Mouse (Mus musculus) frontal cortex, postnatal 25 days (tissue): ENCODE results near the gene Fpgs.

ENCODE experiments used
- DNase-seq, 2 experiments: peaks; one replicate each; pipeline ENCODE4 v3.0.0; 2022; ENCODE audit warnings: low spot score in 2 of 2

Gene Fpgs

DNA sequence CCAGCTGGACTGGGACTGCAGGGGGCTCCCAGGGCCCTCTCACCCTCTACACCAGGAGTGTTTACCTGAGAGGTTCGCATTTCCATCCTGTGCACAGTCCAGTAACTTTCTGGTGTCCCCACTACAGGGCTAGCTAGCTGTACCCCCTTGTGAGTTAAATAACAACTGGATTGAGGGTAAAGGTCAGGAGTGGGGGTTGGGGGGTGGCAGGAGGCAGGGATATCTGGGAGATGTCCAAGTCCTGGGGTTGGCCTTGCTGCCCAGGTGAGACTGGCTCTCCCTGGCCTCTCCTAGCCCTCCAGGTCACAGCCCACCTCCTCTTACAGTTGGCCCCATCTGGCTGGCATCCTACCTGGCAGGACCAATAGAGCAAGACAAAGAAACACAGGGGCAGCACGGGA lies at the start of gene Fpgs:
Gene Fpgs, minus strand, starts transcription at position 125 of the 401 bp plus-strand sequence.
- no peak for DNase-seq

DNA sequence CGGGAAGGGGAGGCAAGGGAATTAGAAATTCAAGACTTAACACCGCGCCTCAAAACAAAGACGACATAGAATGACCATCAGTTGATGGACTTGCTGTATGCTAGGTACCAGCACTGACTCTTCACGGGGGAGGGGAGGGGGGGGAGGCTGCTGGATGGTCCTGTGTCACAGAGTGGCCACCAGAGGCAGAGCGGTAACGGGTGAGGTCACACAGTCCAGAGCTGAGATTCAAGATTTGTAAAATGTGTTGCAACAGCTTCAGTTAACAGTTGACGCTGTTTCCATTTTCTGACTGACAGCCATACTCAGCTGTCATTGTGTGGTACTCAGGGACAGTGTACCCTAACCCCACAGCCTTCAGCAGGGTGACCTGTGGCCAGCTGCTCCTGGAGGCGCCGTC lies 48.2 kb upstream of the Fpgs start:
- DNase-seq: no peak

DNA sequence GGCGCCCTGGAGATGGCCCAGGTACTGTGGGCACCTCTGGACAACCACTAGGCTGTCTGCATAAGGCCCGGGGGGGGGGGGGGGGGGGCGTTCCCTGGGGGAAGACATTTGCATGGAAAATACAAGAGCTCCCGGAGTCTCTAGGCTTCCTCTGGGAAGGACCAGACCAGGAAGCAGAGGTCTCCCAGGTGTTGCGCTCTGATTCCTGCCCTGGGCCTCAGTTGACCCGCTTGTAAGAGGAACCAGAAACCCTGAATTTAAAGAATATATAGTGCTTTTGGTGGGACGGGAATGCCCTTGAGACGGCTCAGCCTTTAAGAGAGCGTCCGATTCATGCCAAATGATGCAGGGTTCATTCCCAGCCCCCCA lies 47.7 kb upstream of the Fpgs start:
- no peak for DNase-seq

DNA sequence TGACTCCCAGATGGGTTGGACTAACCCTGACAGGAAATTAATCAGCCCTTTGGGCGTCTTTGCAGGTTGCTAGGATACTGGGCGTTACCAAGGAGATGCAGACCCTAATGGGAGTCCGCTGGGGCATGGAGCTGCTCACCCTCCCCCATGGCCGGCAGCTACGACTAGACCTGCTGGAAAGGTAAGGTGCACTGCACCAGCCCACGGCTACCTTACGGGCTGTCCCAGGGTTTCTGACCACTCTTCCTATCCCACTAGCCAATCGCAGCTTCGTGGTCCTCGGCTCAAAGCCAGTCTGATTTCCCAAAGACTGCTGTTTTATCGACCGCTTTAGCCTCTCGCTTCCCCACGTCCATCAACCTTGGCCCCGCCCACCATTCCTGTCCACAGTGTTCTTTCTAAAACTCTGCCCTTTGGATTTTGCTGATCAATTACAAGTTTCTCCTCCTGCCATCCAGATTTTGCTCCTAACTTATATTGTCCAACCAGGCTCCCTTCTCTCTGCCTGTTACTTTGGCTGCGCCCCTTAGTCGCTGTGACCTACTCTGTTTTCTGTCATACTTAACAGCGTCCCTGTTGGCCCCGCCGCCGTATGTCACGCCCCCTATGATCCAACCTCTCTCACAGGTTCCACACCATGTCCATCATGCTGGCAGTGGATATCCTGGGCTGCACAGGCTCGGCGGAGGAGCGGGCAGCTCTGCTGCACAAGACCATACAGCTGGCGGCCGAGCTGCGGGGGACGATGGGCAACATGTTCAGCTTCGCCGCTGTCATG lies 47.1 kb upstream of the Fpgs start:
- no peak for DNase-seq

DNA sequence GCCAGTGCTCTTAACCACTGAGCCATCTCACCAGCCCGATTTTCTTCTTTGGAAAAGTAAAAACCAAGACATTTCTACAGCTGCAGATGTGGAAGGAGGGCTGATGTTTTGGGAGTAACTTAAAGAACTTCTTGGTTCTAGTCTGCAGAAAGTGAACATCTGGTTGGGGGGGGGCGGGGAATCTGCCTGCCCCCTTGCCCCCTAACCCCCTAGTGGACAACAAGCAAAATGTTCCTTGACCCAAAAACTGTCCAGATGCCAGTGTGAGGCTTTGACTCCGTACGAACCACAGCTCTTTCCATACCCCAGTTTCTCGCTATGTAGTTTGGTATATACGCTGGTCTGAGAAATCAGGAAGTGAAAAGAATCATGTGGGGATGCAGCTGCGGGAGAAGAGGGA lies 46.3 kb upstream of the Fpgs start:
- DNase-seq: no peak

DNA sequence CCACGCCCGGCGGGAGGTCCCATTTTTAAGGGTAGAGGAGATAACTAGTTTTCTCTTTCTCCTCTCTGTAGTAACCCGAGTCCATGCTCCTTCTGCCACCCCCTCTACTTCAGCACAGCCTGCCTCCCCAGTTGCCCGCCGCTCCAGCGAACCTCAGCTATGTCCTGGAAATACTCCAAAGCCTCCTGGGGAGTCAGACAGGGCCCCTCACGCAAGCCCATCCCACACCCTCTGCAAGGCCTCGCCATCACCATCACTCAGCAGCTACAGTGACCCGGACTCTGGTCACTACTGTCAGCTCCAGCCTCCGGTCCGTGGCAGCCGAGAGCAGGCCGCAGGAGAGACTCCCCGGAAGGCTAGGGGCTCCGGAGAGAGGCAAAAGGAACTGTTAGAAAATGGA lies 45.1 kb upstream of the Fpgs start:
- no peak for DNase-seq

DNA sequence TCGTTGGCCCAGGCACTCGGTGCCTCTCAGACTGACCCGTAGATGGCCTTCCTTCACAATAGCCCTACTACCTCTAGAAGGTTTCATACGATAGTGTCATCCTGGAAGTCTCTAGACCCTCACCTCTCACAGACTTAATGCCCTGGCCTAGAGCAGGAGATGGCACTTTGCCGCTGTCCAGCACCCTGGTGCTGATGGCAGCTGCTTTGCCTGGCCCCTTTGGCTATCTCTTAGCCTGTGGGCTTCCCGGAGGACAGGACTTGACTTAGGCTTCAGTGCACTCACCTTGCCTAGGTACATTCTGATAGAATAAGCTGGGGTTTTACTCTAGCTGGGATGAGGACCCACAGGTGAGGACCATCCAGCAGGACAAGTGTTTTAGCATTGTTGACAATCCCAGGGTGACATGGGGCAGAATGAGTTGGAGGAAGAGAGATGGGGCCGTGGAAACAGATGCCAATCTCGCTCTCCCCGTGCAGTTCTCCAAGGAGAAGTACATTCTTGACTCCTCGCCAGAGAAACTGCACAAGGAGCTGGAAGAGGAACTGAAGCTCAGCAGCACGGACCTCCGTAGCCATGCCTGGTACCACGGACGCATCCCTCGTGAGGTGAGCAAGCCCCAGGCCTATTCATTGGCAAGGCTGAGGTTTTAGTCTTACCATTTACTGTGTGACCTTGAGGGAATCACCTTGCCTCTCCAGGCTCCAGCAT lies 40.5 kb upstream of the Fpgs start:
- no peak for DNase-seq

DNA sequence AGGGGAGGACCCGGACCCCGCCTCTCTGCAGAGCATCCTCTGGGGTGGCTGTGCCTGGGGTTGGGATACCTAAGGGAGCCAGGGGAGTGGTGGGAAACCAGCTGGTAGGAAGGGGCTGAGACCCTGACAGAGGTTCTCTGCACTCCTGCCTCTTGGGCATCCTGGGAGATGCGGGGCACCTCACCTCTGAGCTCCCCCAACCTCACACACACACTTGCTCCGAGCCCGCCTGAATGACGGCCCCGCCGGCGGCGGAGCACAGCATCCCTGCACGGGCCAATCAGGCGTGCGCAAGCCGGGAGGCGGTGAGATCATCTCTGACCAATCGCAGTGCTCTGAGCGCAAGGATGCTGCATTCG lies 38.2 kb upstream of the Fpgs start:
- peak; percentile 55 to 78 for DNase-seq

DNA sequence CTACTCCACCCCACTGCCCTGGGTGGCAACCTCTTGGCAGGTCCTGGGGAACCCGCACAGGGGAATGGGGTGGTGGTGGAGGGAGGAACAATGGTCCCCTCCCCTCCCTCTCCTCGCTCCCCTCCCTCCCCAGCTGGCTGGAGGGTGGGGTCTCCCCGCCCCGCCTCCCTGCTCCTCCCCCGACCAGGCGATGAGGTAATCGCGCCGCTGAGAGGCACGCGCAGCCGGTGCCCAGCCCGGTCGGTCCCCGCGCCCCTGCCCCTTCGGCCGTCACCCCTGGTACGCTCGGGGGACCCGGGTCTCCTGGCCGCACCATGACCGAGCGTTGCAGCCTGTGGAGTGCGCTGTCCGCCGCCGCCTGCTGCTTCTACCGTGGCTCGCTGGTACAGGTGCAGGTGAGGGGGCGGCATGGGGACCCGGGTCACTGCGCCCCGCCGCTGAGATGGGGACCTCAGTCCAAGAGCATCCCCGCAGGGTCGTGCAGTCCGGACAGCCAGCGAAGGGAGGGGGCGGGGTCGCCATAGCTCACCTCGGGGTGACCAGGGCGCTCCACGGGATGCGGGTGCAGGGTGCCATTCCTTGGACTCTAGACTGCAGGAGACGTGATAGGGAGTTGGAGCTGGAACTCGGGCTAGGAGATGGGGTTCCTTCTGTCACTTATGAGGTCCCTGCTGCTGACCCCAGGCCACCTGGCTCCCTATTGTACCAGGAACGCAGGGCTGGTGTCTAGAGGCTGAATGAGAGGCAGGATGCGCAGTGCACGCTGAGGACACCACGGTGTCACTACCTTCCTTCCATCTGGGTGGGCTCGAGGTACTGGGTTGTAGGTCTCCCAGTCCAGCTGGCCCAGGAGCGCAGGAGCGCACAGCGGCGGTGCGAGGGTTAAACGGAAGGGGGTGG lies 37.6 kb upstream of the Fpgs start:
- DNase-seq: peak in 1 of 2 experiments; percentile 39

DNA sequence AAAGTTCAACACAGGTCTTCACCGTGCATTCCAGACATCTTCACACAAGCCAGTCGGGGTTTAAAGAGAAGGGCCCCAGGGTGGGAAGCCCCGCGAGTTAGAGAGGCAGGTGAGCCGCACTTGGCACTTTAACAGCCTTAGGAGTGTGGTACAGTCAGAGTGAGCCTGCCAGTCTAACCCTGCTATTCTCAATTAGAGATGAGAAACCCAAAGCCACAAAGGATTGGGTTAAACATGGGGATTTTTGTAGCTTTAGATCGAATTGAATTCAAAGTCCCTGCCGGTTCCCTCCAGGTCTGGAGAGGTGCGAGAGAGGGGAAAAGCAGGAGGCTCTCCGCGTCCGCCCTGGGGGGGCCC lies 36.9 kb upstream of the Fpgs start, which contains the start of gene 6330409D20Rik:
Gene 6330409D20Rik, minus strand, starts transcription at position 101 of the 357 bp plus-strand sequence.
- no peak for DNase-seq

DNA sequence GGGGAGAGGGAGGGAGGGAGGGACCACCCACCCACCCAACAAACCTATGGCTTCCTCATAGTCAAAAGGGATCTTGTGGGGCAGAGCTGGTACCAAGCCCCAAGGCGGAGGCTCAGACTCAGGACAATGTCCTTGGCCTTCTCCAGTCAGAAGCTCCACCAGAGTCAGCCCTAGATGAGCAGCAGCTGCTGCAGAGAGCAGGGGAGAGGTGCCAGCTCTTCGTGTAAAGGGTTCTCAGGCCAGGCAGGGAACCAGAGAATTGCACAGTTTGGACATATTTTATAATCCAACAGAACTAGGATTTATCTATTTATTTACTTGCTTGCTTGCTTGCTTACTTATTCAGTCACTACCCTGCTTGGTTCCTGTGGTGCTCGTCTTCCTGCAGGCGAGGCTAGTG lies 35.4 kb upstream of the Fpgs start:
- DNase-seq: no peak

DNA sequence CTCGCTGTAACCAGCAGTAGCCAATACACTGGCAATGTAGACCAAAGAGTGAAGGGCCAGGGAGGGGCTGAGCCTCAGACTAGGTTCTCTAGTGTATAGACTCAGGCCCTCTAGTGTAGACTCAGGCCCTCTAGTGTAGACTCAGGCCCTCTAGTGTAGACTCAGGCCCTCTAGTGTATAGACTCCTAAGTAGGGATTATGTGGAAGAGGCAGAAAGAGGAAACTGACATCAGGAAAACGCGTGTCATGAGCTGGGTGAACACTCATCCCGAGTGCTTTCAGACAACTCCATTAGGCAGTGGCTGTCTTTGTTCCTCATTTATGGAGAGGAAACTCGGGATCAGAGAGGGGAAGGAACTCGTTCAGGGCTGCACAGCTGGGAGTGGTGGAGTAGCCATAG lies 33.1 kb upstream of the Fpgs start:
- no peak for DNase-seq

DNA sequence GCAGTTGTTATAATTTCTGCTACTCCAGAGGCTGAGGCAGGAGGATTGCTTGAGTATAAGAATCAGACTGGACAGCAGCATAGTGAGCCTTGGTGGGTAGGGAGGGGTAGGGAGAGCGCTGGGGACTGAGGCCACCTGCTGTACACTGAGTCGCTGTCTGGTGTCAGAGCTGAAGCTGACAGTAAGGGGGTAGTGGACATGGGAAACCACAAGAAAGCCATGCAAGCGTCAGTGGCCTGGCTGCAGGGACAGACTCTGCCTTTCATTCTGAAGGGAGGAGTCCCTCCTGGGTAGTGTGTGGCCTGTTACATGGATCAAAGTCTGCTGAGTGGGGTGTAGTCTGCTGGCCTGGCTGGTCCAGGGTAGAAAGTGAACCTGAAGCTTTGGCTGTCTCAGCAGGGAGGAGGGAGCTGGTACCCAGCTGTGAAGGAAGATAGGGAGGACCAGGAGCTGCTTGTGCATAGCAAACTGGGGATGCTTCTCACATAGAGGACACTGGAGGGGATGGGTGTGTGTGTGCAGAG lies 32.4 kb upstream of the Fpgs start:
- no peak for DNase-seq

DNA sequence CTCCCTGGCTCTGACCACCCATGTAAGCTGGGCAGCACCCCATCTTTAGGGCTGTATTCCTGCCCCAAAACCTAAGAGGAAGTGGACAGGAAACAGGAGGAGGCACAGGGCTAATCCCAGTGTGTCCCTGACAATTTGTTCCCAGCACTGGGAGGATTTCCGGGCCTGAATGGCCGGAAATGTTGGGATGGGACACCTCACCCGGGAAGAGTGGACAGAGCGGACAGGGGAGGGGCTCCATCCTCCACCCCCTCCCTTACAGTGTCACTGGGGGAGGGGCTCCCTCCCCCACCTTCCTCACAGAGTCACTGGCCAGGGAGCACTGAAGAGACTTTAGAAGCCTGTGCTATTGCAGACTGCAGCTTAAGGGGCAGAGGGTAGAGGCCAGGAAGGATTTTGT lies 31.0 kb upstream of the Fpgs start:
- no peak for DNase-seq

DNA sequence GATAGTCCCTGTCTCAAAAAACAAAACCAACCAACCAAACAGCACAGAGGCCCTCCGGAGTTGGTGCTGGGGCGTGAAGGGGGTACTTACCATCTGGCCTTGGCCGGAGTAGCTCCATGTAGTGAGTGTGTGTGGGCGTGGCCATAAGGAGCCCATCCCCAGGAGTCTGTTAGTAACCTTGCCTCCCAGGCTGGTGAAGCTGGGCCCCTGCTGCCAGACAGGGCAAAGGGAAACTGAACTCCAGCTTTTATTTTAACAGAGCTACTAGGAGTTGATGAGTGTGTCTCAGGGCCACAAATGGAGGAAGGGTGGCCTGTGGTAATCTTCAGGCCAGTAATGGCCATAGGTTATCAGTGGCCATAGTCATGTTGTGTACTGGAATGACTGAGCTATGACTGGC lies 30.5 kb upstream of the Fpgs start:
- DNase-seq: no peak

DNA sequence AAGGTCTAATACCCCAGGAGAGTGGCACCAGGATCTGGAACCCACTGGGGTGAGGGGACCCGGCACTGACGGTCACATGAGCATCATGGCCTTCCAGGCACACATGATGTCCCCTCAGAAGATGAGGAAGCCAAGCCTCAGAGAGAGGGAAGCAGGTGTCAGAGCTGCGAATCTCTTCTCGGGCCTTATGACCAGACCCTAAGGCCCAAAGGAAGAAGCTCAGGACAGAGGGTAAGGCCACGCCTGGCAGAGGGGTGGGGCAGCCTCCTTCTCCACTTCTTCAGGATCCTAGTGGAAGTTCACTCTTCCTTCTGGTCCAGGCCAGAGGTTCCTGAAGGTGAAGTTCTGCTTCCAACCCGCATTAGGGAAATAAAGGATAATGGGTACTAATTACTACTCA lies 28.8 kb upstream of the Fpgs start:
- no peak for DNase-seq

DNA sequence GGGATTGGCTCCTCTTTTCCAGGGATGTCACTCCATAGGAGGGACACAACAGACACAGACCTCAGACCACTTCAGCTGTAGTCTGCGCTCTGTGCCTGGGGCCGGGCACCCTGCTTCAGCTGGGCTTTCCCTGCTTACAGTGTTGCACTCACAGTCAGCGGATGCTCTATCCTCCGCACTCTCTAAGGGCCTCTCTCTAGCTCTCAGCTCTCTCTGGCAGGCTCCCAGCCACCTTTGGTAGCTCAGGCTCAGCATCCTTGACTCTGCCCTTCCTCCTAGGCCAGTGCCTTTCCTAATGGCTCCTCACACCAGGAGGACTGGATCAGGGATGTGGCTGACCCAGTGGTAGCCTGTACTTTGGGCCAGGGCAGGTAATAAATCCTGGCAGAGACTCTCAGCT lies 28.0 kb upstream of the Fpgs start:
- DNase-seq: no peak

DNA sequence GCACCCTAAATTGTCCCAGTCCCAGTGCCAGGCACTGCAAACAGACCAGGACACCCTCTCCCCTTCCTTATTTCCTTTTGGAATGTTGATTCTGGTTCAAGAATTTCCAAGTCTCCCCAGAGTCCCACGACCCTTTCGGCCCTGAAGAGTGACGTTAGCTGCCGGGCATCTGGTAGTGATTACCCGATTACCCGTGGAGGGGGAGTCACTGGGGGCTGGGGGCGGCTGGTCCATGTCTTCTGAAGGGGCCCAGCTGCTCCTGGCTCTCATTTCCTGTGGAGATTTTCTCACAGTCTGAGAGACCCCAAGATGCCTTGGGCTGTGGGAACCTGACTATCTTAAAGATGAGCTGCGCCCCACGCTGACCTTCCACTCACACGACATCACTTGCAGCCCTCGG lies 26.9 kb upstream of the Fpgs start:
- no peak for DNase-seq

DNA sequence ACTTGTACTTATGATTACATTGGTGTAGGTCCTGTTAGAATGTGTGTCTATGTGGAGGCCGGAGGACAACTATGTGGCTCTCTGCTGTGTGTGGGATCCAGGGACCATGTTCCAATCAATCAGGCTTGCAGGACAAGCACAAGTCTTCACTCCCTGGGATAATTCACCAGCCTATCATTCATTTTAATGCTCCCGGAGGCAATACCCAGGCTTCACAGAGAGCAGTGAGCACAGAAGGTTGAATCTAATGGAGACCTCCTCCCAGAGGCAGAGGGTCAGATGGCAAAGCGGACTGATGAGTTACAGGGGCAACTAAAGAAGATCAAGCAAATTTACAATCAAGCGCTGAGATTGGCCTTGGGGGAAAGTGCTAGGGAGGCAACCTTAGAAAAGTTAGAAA lies 25.6 kb upstream of the Fpgs start:
- DNase-seq: no peak

DNA sequence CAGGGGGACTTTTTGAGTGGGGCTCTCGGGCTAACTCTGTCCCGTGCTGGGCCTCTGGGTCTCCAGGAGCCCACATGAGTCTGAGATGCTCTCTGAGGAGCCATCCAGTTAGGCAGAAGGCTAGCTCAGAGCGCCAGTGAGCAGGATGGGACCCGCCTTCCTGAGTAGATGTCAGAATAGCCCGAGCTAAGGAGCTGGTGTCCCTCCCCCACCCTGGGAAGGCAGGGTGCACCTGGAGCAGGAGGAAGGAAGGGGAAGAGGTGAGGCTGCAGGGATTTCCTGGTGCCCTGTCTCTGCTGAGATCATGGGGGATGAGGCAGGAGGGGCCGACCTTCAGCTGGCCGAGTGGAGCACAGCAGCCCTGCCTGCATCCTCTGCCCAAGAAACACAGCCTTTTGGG lies 24.5 kb upstream of the Fpgs start:
- no peak for DNase-seq

DNA sequence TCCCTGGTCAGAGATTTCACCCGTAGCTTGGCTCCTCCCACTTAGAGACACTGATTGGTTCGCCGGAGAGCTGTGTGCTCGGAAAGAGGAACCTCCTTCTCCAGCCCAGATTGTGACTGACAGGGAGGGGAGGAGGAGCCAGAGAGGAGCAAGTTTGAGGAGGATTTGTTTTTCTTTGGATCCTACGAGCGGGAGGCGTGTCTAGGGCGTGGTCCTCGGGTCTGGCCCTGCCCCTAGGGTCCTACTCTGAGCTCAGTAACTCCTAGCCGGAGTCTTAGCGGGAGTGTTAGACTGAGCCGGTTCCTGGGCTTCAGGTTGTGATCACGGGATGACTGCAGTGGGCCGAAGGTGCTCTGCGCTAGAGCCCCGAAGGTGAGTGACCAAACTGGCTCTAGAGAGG lies 23.5 kb upstream of the Fpgs start:
- DNase-seq: peak; percentile 51 to 70
